Mouse (Mus musculus) G1E (cell line): Measurements from ENCODE around the gene Agt. TPM values are rescaled to one million over a fixed set of nuclear protein-coding genes. Genes with fewer than 3 reads are reported as not detected.
A peak's percentile ranks its signal among the peaks of the same experiment; 100 is the strongest.

ENCODE experiments used
- ATAC-seq: 2 replicates; pipeline ENCODE4 v1.8.0; 2016; ENCODE audit warnings: mild to moderate bottlenecking; ENCODE audit not compliant: insufficient number of reproducible peaks, poor library complexity, low FRiP score, severe bottlenecking; ENCODE audit errors: extremely low read depth
- DNase-seq: peaks from one replicate; pipeline ENCODE4 v3.0.0; 2012; ENCODE audit warnings: low spot score
- H3K27me3 ChIP-seq: 2 replicates; pipeline ENCODE4 v1.6.1; 2012; ENCODE audit warnings: mild to moderate bottlenecking, low read length, inconsistent platforms; ENCODE audit not compliant: insufficient read depth
- H3K36me3 ChIP-seq: replicated peaks from 2 replicates; pipeline ENCODE3; 2012; ENCODE audit warnings: mild to moderate bottlenecking, inconsistent platforms
- H3K4me1 ChIP-seq: 2 replicates; pipeline ENCODE4 v1.6.1; 2012; ENCODE audit warnings: low read depth, low read length, inconsistent platforms, mixed read lengths; ENCODE audit not compliant: insufficient read depth
- H3K4me3 ChIP-seq: 2 replicates; pipeline ENCODE4 v1.5.1; 2012; ENCODE audit warnings: low read depth, mild to moderate bottlenecking, inconsistent platforms, low read length, moderate library complexity, mixed read lengths
- H3K9me3 ChIP-seq: replicated peaks from 2 replicates; pipeline ENCODE4 v1.6.1; 2012; ENCODE audit warnings: inconsistent platforms
- CTCF ChIP-seq: IDR thresholded peaks from 2 replicates; pipeline ENCODE4 v1.5.1; 2012; ENCODE audit warnings: low read depth, low read length, inconsistent platforms, mixed read lengths
- GATA1 ChIP-seq: IDR thresholded peaks from 2 replicates; pipeline ENCODE4 v1.6.1; 2012; ENCODE audit warnings: borderline replicate concordance, low read length, inconsistent platforms, mixed read lengths
- GATA2 ChIP-seq: IDR thresholded peaks from 2 replicates; pipeline ENCODE4 v1.6.1; 2012; ENCODE audit warnings: low read depth, low read length, inconsistent platforms, borderline replicate concordance
- POLR2AphosphoS5 ChIP-seq: IDR thresholded peaks from 2 replicates; pipeline ENCODE4 v1.6.1; 2012; ENCODE audit warnings: low read depth, low read length, inconsistent platforms; ENCODE audit not compliant: insufficient replicate concordance
- TAL1 ChIP-seq: conservative IDR thresholded peaks from 2 replicates; pipeline ENCODE4 v1.6.1; 2012; ENCODE audit warnings: low read depth, low read length, inconsistent platforms, mixed read lengths
- polyA plus RNA-seq: library from polyadenylated mRNA; stranded (reverse); fragments of >175 nt; gene quantifications from 2 replicates; pipeline ENCODE4 v1.2.3, GENCODE M21; 2012
- total RNA-seq, 2 experiments: library from RNA; stranded (forward) in 1 of 2; stranded (reverse) in 1 of 2; fragments of 200-1000 nt in 1 of 2; fragments of >200 nt in 1 of 2; fragmentation: Nextera tagmentation in 1 of 2; gene quantifications; 2 replicates each; pipeline ENCODE4 v1.2.3; 2014 to 2017

Gene Agt
- total RNA-seq (2014; fragmentation: Nextera tagmentation) (not detected in 2 replicates), total RNA-seq (2017) (not detected in 2 replicates), polyA plus RNA-seq (not detected in 2 replicates)

GRCm38 (mm10) chr8:124569593-124569992 lies at the start of gene Agt:
Agt (minus strand) TSS chr8:124569706.
- no peak for DNase-seq
- Histone ChIP-seq H3K27me3 (no peaks in the 10 kb centered on the region; the same call in 1 of the 2 replicates), H3K4me3 (no peak within 1 kb of the TSS)

GRCm38 (mm10) chr8:124618252-124618651 lies 48.7 kb upstream of the Agt start:
- DNase-seq = no peak
- Histone ChIP-seq H3K4me3 (no peak overlapping the region), H3K9me3 (no peaks in the 10 kb centered on the region), H3K27me3 (peaks cover 5% of the 10 kb centered on the region; the same call in 1 of the 2 replicates), H3K36me3 (no peaks in the 10 kb centered on the region), H3K4me1 (no peaks in the 10 kb centered on the region)
- TF ChIP-seq GATA2 (no peak), GATA1 (no peak), TAL1 (no peak), CTCF (no peak), POLR2AphosphoS5 (no peak)
- ATAC-seq = no peak

More at GRCm38 (mm10) chr8:124569593-124569992, at the start of gene Agt:
- Histone ChIP-seq H3K9me3 (no peaks in the 10 kb centered on the region), H3K4me1 (peaks cover 5% of the 10 kb centered on the region), H3K36me3 (no peaks in the 10 kb centered on the region)
- TF ChIP-seq GATA1 = no peak
- TF ChIP-seq TAL1 = no peak
- TF ChIP-seq GATA2 = no peak
- no peak for TF ChIP-seq POLR2AphosphoS5
- TF ChIP-seq CTCF = no peak
- ATAC-seq = no peak

- ATAC-seq (peak; percentile 60; the same call in 1 of the 2 replicates), DNase-seq (peak; percentile 57)
- H3K36me3 ChIP-seq = no peaks in the 10 kb centered on the region
- H3K4me1 ChIP-seq = no peaks in the 10 kb centered on the region
- TF ChIP-seq GATA1 (no peak), TAL1 (no peak), CTCF (peak; percentile 46; the same call in 1 of the 2 replicates), GATA2 (no peak)
- peaks cover 5% of the 10 kb centered on the region; the same call in 1 of the 2 replicates for H3K27me3 ChIP-seq
- H3K4me3 ChIP-seq = no peak overlapping the region
- no peaks in the 10 kb centered on the region for H3K9me3 ChIP-seq
These were observed 47.9 kb upstream of the Agt start for GRCm38 (mm10) chr8:124617266-124617869.

- peaks cover 5% of the 10 kb centered on the region; the same call in 1 of the 2 replicates for H3K27me3 ChIP-seq
- DNase-seq (no peak), ATAC-seq (no peak)
- no peaks in the 10 kb centered on the region for H3K4me1 ChIP-seq
- H3K9me3 ChIP-seq = no peaks in the 10 kb centered on the region
- H3K36me3 ChIP-seq = no peaks in the 10 kb centered on the region
- TF ChIP-seq POLR2AphosphoS5 (no peak), CTCF (no peak), GATA1 (no peak), GATA2 (no peak), TAL1 (no peak)
- H3K4me3 ChIP-seq = no peak overlapping the region
These were observed 44.8 kb upstream of the Agt start for GRCm38 (mm10) chr8:124614325-124614724.

GRCm38 (mm10) chr8:124608972-124609353 lies 39.5 kb upstream of the Agt start:
- Histone ChIP-seq H3K36me3 (no peaks in the 10 kb centered on the region), H3K4me3 (no peak overlapping the region), H3K4me1 (no peaks in the 10 kb centered on the region), H3K9me3 (no peaks in the 10 kb centered on the region), H3K27me3 (peaks cover 6% of the 10 kb centered on the region)
- DNase-seq = no peak
- TF ChIP-seq GATA1 (no peak), GATA2 (no peak), POLR2AphosphoS5 (no peak), TAL1 (no peak), CTCF (no peak)
- no peak for ATAC-seq

GRCm38 (mm10) chr8:124608239-124608971 lies 38.9 kb upstream of the Agt start:
- Histone ChIP-seq H3K4me1 (no peaks in the 10 kb centered on the region), H3K4me3 (no peak overlapping the region), H3K36me3 (no peaks in the 10 kb centered on the region), H3K9me3 (no peaks in the 10 kb centered on the region), H3K27me3 (peaks cover 6% of the 10 kb centered on the region)
- DNase-seq (no peak), ATAC-seq (no peak)
- no peak for TF ChIP-seq GATA1
- TF ChIP-seq CTCF = peak; percentile 7; the same call in 1 of the 2 replicates
